Mouse (Mus musculus) intestine, postnatal 0 days (tissue): ENCODE results near the gene Kcng4. TPM values are rescaled to one million over a fixed set of nuclear protein-coding genes. Genes with fewer than 3 reads are reported as not detected.

Source experiments
- ATAC-seq: fragments of 200-750 bp; cut with Nextera tagmentation; 2 replicates; pipeline ENCODE4 v1.8.0; 2017; ENCODE audit warnings: mild to moderate bottlenecking, moderate TSS enrichment, moderate library complexity
- H3K27ac ChIP-seq: fragments of 300-500 bp; sonication (generic); 2 replicates; pipeline ENCODE4 v1.5.1; 2014; ENCODE audit warnings: mild to moderate bottlenecking, low read depth, low read length, moderate library complexity
- H3K27me3 ChIP-seq: fragments of 300-500 bp; sonication (generic); replicated peaks from 2 replicates; pipeline ENCODE4 v1.6.1; 2014; ENCODE audit warnings: low read length, mixed read lengths; ENCODE audit not compliant: control insufficient read depth, insufficient read depth
- H3K36me3 ChIP-seq: fragments of 300-500 bp; sonication (generic); 2 replicates; pipeline ENCODE4 v1.6.1; 2014; ENCODE audit warnings: mild to moderate bottlenecking, moderate library complexity; ENCODE audit not compliant: control insufficient read depth, insufficient read depth
- H3K4me1 ChIP-seq: fragments of 300-500 bp; sonication (generic); replicated peaks from 2 replicates; pipeline ENCODE4 v1.6.1; 2014; ENCODE audit warnings: antibody characterized with exemption, low read length, mixed read lengths; ENCODE audit not compliant: control insufficient read depth, insufficient read depth
- H3K4me2 ChIP-seq: fragments of 300-500 bp; sonication (generic); replicated peaks from 2 replicates; pipeline ENCODE4 v1.6.1; 2014; ENCODE audit warnings: low read depth, mild to moderate bottlenecking, moderate library complexity
- H3K4me3 ChIP-seq: fragments of 300-500 bp; sonication (generic); 2 replicates; pipeline ENCODE4 v1.5.1; 2014; ENCODE audit warnings: low read depth, low read length
- H3K9ac ChIP-seq: fragments of 300-500 bp; sonication (generic); 2 replicates; pipeline ENCODE4 v1.6.1; 2014; ENCODE audit warnings: mild to moderate bottlenecking, low read depth, low read length
- H3K9me3 ChIP-seq: fragments of 300-500 bp; sonication (generic); 2 replicates; pipeline ENCODE4 v1.6.1; 2016; ENCODE audit warnings: mixed run types; ENCODE audit not compliant: control insufficient read depth
- CTCF ChIP-seq: sonication (generic); IDR thresholded peaks from 2 replicates; pipeline ENCODE4 v1.5.1; 2016; ENCODE audit warnings: low read depth, mild to moderate bottlenecking, control low read depth, antibody characterized with exemption, moderate library complexity
- WGBS: fragments of 180-500 bp; shearing (Covaris S2); extraction: QIAGEN DNeasy Blood & Tissue Kit; methylation state at CpG from one replicate; pipeline ENCODE4 v1.1.7; 2014; 5-methylcytosine and 5-hydroxymethylcytosine counted together
- polyA plus RNA-seq: library from polyadenylated mRNA; unstranded; fragments of >200 nt; fragmentation: Nextera tagmentation; extraction: Ambion mirVana; gene quantifications from 2 replicates; pipeline ENCODE4 v1.2.1, GENCODE M21; 2015

Gene Kcng4
- polyA plus RNA-seq, 1 experiment from 2014 or later, result 0.34 TPM

GRCm38 (mm10) chr8:119670419-119671091 lies 35.1 kb upstream of the Kcng4 start:
- H3K27ac ChIP-seq, result peak overlapping the region; percentile 72
- peaks cover 9% of the 10 kb centered on the region for H3K4me1 ChIP-seq
- H3K9ac ChIP-seq, result no peak overlapping the region; the same call in 1 of the 2 replicates
- H3K36me3 ChIP-seq, result no peaks in the 10 kb centered on the region
- no peaks in the 10 kb centered on the region for H3K27me3 ChIP-seq
- H3K4me2 ChIP-seq, result peak overlapping the region; percentile 49
- H3K9me3 ChIP-seq, result no peaks in the 10 kb centered on the region
- TF ChIP-seq CTCF, result no peak
- peak; percentile 68 for ATAC-seq
- 10% methylated on average over 16 of the region's 16 CpGs for WGBS
- no peak overlapping the region for H3K4me3 ChIP-seq

- ATAC-seq, result peak; percentile 22; the same call in 1 of the 2 replicates
- H3K27ac ChIP-seq, result peak overlapping the region; percentile 41; the same call in 1 of the 2 replicates
- no peaks in the 10 kb centered on the region for H3K27me3 ChIP-seq
- H3K4me1 ChIP-seq, result peaks cover 9% of the 10 kb centered on the region
- no peak overlapping the region for H3K4me3 ChIP-seq
- H3K36me3 ChIP-seq, result no peaks in the 10 kb centered on the region
- no peak overlapping the region for H3K9ac ChIP-seq
- no peak overlapping the region for H3K4me2 ChIP-seq
- TF ChIP-seq CTCF, result peak; percentile 85
- no peaks in the 10 kb centered on the region for H3K9me3 ChIP-seq
- 27% methylated on average over 12 of the region's 12 CpGs for WGBS
Observed at GRCm38 (mm10) chr8:119669284-119669683, 33.8 kb upstream of the Kcng4 start.

- H3K4me2 ChIP-seq, result 0 out of 2 replicates have a peak overlapping the region, but pooled peaks have one; percentile 1
- no peak overlapping the region for H3K27ac ChIP-seq
- peaks cover 9% of the 10 kb centered on the region for H3K4me1 ChIP-seq
- peak; percentile 76 for ATAC-seq
- H3K27me3 ChIP-seq, result no peaks in the 10 kb centered on the region
- TF ChIP-seq CTCF, result no peak
- H3K9ac ChIP-seq, result no peak overlapping the region
- no peak overlapping the region for H3K4me3 ChIP-seq
- WGBS, result 41% methylated on average over 8 of the region's 9 CpGs
- H3K9me3 ChIP-seq, result no peaks in the 10 kb centered on the region
- H3K36me3 ChIP-seq, result no peaks in the 10 kb centered on the region
Observed at GRCm38 (mm10) chr8:119668447-119668846, 33.0 kb upstream of the Kcng4 start.

- no peaks in the 10 kb centered on the region for H3K27me3 ChIP-seq
- peak within 1 kb of the TSS; percentile 48 for H3K4me2 ChIP-seq
- WGBS, result 23% methylated on average over 14 of the region's 14 CpGs
- peak within 1 kb of the TSS; percentile 21 for H3K4me3 ChIP-seq
- H3K9ac ChIP-seq, result no peak within 1 kb of the TSS
- H3K27ac ChIP-seq, result no peak within 1 kb of the TSS
- H3K36me3 ChIP-seq, result no peaks in the 10 kb centered on the region
- H3K9me3 ChIP-seq, result no peaks in the 10 kb centered on the region
- TF ChIP-seq CTCF, result no peak
- ATAC-seq, result no peak
- H3K4me1 ChIP-seq, result peaks cover 9% of the 10 kb centered on the region
Observed at GRCm38 (mm10) chr8:119666219-119666951, 30.9 kb upstream of the Kcng4 start, which contains the start of gene Wfdc1. TSS of gene Wfdc1 (plus strand) at chr8:119666365.

GRCm38 (mm10) chr8:119665270-119665669 lies 29.8 kb upstream of the Kcng4 start:
- H3K27ac ChIP-seq, result no peak overlapping the region
- no peak overlapping the region for H3K9ac ChIP-seq

GRCm38 (mm10) chr8:119663440-119663839 lies 28.0 kb upstream of the Kcng4 start:
- H3K9ac ChIP-seq, result no peak overlapping the region; the same call in 1 of the 2 replicates
- no peaks in the 10 kb centered on the region for H3K9me3 ChIP-seq
- H3K27ac ChIP-seq, result no peak overlapping the region
- H3K27me3 ChIP-seq, result no peaks in the 10 kb centered on the region
- 0 out of 2 replicates have a peak, but pooled peaks cover 12% of the 10 kb centered on the region for H3K4me1 ChIP-seq
- no peak for TF ChIP-seq CTCF
- H3K4me3 ChIP-seq, result no peak overlapping the region
- 76% methylated on average over 11 of the region's 11 CpGs for WGBS
- no peak for ATAC-seq
- no peaks in the 10 kb centered on the region for H3K36me3 ChIP-seq
- no peak overlapping the region for H3K4me2 ChIP-seq

More at GRCm38 (mm10) chr8:119665270-119665669, 29.8 kb upstream of the Kcng4 start:
- no peak for ATAC-seq
- TF ChIP-seq CTCF, result no peak
- Histone ChIP-seq H3K4me3 (no peak overlapping the region), H3K27me3 (no peaks in the 10 kb centered on the region), H3K4me1 (peaks cover 12% of the 10 kb centered on the region; the same call in 1 of the 2 replicates), H3K9me3 (no peaks in the 10 kb centered on the region), H3K36me3 (no peaks in the 10 kb centered on the region), H3K4me2 (no peak overlapping the region)
- 68% methylated on average over 6 of the region's 6 CpGs for WGBS
